Mouse (Mus musculus) small intestine, adult 2 months (tissue): ENCODE measurements around the gene Cacna1e. TPM values are rescaled to one million over a fixed set of nuclear protein-coding genes. Genes with fewer than 3 reads are reported as not detected.

ENCODE experiments used
- H3K27ac ChIP-seq: fragments of 200-500 bp; 2 replicates; pipeline ENCODE4 v1.5.1; 2012; ENCODE audit warnings: low read depth, low read length, control low read depth, inconsistent platforms; ENCODE audit not compliant: insufficient read depth
- H3K27me3 ChIP-seq: fragments of 200-500 bp; 2 replicates; pipeline ENCODE4 v1.6.1; 2012; ENCODE audit warnings: mild to moderate bottlenecking, moderate library complexity, low read length, inconsistent platforms; ENCODE audit not compliant: control insufficient read depth, insufficient read depth
- H3K36me3 ChIP-seq: fragments of 200-500 bp; 2 replicates; pipeline ENCODE4 v1.6.1; 2012; ENCODE audit warnings: mild to moderate bottlenecking, low read length, control low read depth, inconsistent platforms; ENCODE audit not compliant: control insufficient read depth, insufficient read depth
- H3K4me1 ChIP-seq: fragments of 200-500 bp; 2 replicates; pipeline ENCODE4 v1.6.1; 2012; ENCODE audit warnings: low read length, inconsistent platforms, mixed read lengths; ENCODE audit not compliant: control insufficient read depth, insufficient read depth, insufficient read length
- H3K4me3 ChIP-seq: fragments of 200-500 bp; 2 replicates; pipeline ENCODE4 v1.5.1; 2012; ENCODE audit warnings: low read depth, mild to moderate bottlenecking, control low read depth, inconsistent platforms, low read length, moderate library complexity
- CTCF ChIP-seq: fragments of 200-500 bp; IDR thresholded peaks from 2 replicates; pipeline ENCODE4 v1.5.1; 2012; ENCODE audit warnings: low read depth, mild to moderate bottlenecking, control low read depth, inconsistent platforms, low read length, moderate library complexity, mixed read lengths; ENCODE audit not compliant: insufficient replicate concordance, insufficient read length; ENCODE audit errors: extremely low read depth
- POLR2A ChIP-seq: fragments of 200-500 bp; IDR thresholded peaks from 2 replicates; pipeline ENCODE4 v1.6.1; 2012; ENCODE audit warnings: low read depth, mild to moderate bottlenecking, control low read depth, inconsistent platforms, low read length, moderate library complexity
- WGBS: fragments of 180-500 bp; shearing (Covaris S2); methylation state at CpG from one replicate; pipeline ENCODE4 v1.1.7; 2018; 5-methylcytosine and 5-hydroxymethylcytosine counted together
- polyA plus RNA-seq: library from polyadenylated mRNA; depleted of rRNA; stranded (reverse); fragments of >200 nt; gene quantifications from 2 replicates; pipeline ENCODE4 v1.2.3, GENCODE M21; 2012

The Cacna1e gene
- polyA plus RNA-seq, 1 experiment: 0.76 TPM

DNA sequence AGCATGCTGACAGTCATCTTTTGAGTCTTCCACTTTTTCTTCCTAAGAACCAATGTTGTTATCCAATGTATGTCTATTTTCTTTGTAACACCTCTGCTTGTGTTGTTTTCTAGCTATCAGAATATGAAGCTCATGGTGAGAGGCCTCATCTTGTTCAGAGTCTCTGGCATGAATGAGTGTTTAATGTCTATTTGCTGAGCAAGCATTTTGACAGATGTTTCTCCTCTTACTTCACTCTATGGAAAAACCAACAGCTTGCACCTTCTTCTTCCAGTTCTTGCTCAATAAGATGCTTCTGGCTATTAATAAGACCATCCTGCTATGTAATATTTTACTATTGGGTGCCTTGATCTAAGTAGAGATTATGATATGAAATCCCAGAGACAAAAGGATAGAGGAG, 346.9 kb downstream of the Cacna1e start:
- Histone ChIP-seq H3K4me3 (no peak overlapping the region), H3K27me3 (no peaks in the 10 kb centered on the region), H3K27ac (no peak overlapping the region), H3K4me1 (no peaks in the 10 kb centered on the region), H3K36me3 (no peaks in the 10 kb centered on the region)
- no peak for TF ChIP-seq POLR2A
- TF ChIP-seq CTCF: no peak

DNA sequence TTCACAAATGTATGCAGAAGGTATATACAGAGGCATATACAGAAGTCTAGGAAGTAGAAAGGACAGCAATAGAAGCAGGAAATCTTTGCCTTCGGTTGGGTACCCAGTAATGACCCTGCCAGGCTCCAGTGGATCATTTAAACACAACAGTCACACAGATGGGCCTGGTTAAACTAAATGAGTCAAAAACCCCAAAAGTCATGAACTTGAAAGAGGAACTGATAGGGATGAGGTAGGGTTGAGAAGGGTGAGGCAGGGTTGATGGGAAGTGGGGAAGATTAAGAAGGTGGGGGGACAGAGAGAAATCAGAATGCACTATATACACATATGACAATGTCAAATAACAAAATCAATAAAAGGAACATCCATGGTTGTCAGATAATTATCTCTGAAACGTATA, 347.5 kb downstream of the Cacna1e start:
- no peak overlapping the region for H3K27ac ChIP-seq
- no peaks in the 10 kb centered on the region for H3K4me1 ChIP-seq
- H3K27me3 ChIP-seq: no peaks in the 10 kb centered on the region
- H3K4me3 ChIP-seq: no peak overlapping the region
- H3K36me3 ChIP-seq: no peaks in the 10 kb centered on the region
- 62% methylated on average over 2 of the region's 2 CpGs for WGBS
- TF ChIP-seq POLR2A: no peak
- no peak for TF ChIP-seq CTCF

GRCm38 (mm10) chr1:154532987-154533940, 351.0 kb downstream of the Cacna1e start:
- Histone ChIP-seq H3K4me3 (no peak overlapping the region), H3K27ac (no peak overlapping the region), H3K4me1 (no peaks in the 10 kb centered on the region), H3K27me3 (no peaks in the 10 kb centered on the region), H3K36me3 (no peaks in the 10 kb centered on the region)
- 71% methylated on average over 11 of the region's 11 CpGs for WGBS
- TF ChIP-seq POLR2A (no peak), CTCF (no peak)

GRCm38 (mm10) chr1:154529666-154530065, 354.6 kb downstream of the Cacna1e start:
- no peak overlapping the region for H3K27ac ChIP-seq
- TF ChIP-seq CTCF (no peak), POLR2A (no peak)
- no peaks in the 10 kb centered on the region for H3K27me3 ChIP-seq
- H3K4me1 ChIP-seq: no peaks in the 10 kb centered on the region
- H3K36me3 ChIP-seq: no peaks in the 10 kb centered on the region
- no peak overlapping the region for H3K4me3 ChIP-seq
- 86% methylated on average over 4 of the region's 4 CpGs for WGBS

GRCm38 (mm10) chr1:154528803-154529202, 355.5 kb downstream of the Cacna1e start:
- Histone ChIP-seq H3K4me1 (no peaks in the 10 kb centered on the region), H3K36me3 (no peaks in the 10 kb centered on the region), H3K27me3 (no peaks in the 10 kb centered on the region), H3K27ac (no peak overlapping the region), H3K4me3 (no peak overlapping the region)
- TF ChIP-seq CTCF (no peak), POLR2A (no peak)
- 77% methylated on average over 6 of the region's 6 CpGs for WGBS

GRCm38 (mm10) chr1:154520715-154521114, 363.6 kb downstream of the Cacna1e start:
- H3K36me3 ChIP-seq: no peaks in the 10 kb centered on the region
- no peak overlapping the region for H3K4me3 ChIP-seq
- H3K27me3 ChIP-seq: no peaks in the 10 kb centered on the region
- H3K4me1 ChIP-seq: no peaks in the 10 kb centered on the region
- 88% methylated on average over 2 of the region's 2 CpGs for WGBS
- H3K27ac ChIP-seq: no peak overlapping the region
- no peak for TF ChIP-seq POLR2A
- TF ChIP-seq CTCF: no peak

GRCm38 (mm10) chr1:154515350-154515749, 369.0 kb downstream of the Cacna1e start:
- TF ChIP-seq POLR2A (no peak), CTCF (no peak)
- WGBS: 86% methylated on average over 2 of the region's 2 CpGs
- no peak overlapping the region for H3K4me3 ChIP-seq
- no peak overlapping the region for H3K27ac ChIP-seq
- no peaks in the 10 kb centered on the region for H3K4me1 ChIP-seq
- no peaks in the 10 kb centered on the region for H3K27me3 ChIP-seq
- no peaks in the 10 kb centered on the region for H3K36me3 ChIP-seq

DNA sequence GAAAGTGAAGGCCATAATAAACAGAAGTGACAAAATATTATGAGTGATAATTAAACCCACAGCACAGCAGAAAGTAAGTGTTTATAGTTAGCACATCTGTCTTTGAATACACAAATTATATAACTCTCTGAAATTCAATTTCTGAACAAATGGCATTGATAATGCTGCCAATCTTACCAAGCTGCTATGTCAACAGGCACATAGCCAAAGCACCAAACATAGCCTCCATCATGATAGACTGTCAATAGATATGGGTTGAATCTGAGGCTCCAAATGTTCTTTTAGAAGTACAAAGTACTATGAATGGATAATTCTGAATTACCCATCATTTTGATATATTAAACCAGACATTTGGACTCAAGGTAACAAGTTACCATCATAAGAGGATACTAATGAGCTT, 372.6 kb downstream of the Cacna1e start:
- Histone ChIP-seq H3K27me3 (no peaks in the 10 kb centered on the region), H3K36me3 (no peaks in the 10 kb centered on the region), H3K4me3 (no peak overlapping the region), H3K4me1 (no peaks in the 10 kb centered on the region), H3K27ac (no peak overlapping the region)
- TF ChIP-seq CTCF (no peak), POLR2A (no peak)
